Mouse (Mus musculus) intestine, embryonic 16.5 days (tissue): ENCODE measurements around the gene Ubfd1. TPM values are rescaled to one million over a fixed set of nuclear protein-coding genes. Genes with fewer than 3 reads are reported as not detected.
A peak's percentile ranks its signal among the peaks of the same experiment; 100 is the strongest.

Experiments used
- ATAC-seq: fragments of 200-750 bp; cut with Nextera tagmentation; 2 replicates; pipeline ENCODE4 v1.8.0; 2017; ENCODE audit warnings: moderate TSS enrichment, moderate library complexity
- H3K27ac ChIP-seq: fragments of 300-500 bp; sonication (generic); 2 replicates; pipeline ENCODE4 v1.5.1; 2014; ENCODE audit warnings: mild to moderate bottlenecking, low read length
- H3K27me3 ChIP-seq: fragments of 300-500 bp; sonication (generic); replicated peaks from 2 replicates; pipeline ENCODE4 v1.6.1; 2014; ENCODE audit warnings: low read length, control low read depth, mixed read lengths; ENCODE audit not compliant: control insufficient read depth, insufficient read depth
- H3K36me3 ChIP-seq: fragments of 300-500 bp; sonication (generic); 2 replicates; pipeline ENCODE4 v1.6.1; 2014; ENCODE audit warnings: low read length, control low read depth; ENCODE audit not compliant: control insufficient read depth, insufficient read depth
- H3K4me1 ChIP-seq: fragments of 300-500 bp; sonication (generic); 2 replicates; pipeline ENCODE4 v1.6.1; 2014; ENCODE audit warnings: low read length, control low read depth, mixed read lengths; ENCODE audit not compliant: control insufficient read depth, insufficient read depth
- H3K4me2 ChIP-seq: fragments of 300-500 bp; sonication (generic); 2 replicates; pipeline ENCODE4 v1.6.1; 2014; ENCODE audit warnings: low read depth, low read length, control low read depth
- H3K4me3 ChIP-seq: fragments of 300-500 bp; sonication (generic); 2 replicates; pipeline ENCODE4 v1.5.1; 2014; ENCODE audit warnings: mild to moderate bottlenecking, low read length
- H3K9ac ChIP-seq: fragments of 300-500 bp; sonication (generic); 2 replicates; pipeline ENCODE4 v1.6.1; 2014; ENCODE audit warnings: low read depth, low read length
- H3K9me3 ChIP-seq: fragments of 300-500 bp; sonication (generic); 2 replicates; pipeline ENCODE4 v1.6.1; 2016; ENCODE audit warnings: low read length, control low read depth; ENCODE audit not compliant: control insufficient read depth
- WGBS: fragments of 180-500 bp; shearing (Covaris S2); extraction: QIAGEN DNeasy Blood & Tissue Kit; methylation state at CpG from one replicate; pipeline ENCODE4 v1.1.7; 2014; 5-methylcytosine and 5-hydroxymethylcytosine counted together
- polyA plus RNA-seq: library from polyadenylated mRNA; unstranded; fragments of >200 nt; fragmentation: Nextera tagmentation; extraction: Ambion mirVana; gene quantifications from 2 replicates; pipeline ENCODE4 v1.2.1, GENCODE M21; 2015

Ubfd1 gene
- 39.5 and 45.3 TPM in 2 replicates for polyA plus RNA-seq

DNA sequence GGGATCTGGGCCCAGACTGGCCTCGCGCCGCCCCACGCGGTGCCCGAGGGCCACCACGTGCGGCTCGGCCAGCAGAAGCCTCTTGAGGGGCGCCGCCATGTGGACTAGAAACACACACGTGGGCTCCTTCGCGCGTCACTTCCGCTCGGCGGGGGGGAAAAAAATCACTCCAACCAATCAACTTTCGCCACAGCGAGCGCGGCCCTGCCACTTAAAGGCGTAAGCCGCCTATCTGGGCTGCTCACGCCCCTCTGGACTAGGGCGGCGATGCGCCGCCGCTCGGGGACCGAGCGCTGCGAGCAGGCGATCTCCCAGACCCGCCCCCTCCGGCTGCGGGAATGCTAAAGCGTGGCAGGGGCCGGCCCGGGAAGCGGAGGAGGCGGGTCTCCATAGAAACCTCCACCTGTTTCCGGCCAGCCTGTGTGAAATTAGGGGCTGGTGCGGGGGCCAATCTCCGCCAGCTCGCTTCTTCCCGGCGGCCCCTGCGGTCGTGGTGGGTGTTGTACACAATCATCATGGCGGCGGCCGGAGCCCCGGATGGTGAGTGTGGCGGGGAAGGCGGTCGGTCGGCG lies at the start of gene Ubfd1, which contains the start of gene Ears2:
Gene Ubfd1, plus strand, starts transcription at position 231 of the 572 bp plus-strand sequence.
Gene Ears2, minus strand, starts transcription at position 319 of the 572 bp plus-strand sequence.
- Histone ChIP-seq H3K9ac (peak within 1 kb of the TSS; percentile 98), H3K4me1 (peaks cover 19% of the 10 kb centered on the region), H3K4me2 (peak within 1 kb of the TSS; percentile 66), H3K4me3 (peak within 1 kb of the TSS; percentile 99), H3K36me3 (peaks cover 6% of the 10 kb centered on the region), H3K27ac (peak within 1 kb of the TSS; percentile 94), H3K9me3 (no peaks in the 10 kb centered on the region), H3K27me3 (no peaks in the 10 kb centered on the region)
- ATAC-seq = peak; percentile 99
- under 1% methylated on average over 54 of the region's 60 CpGs for WGBS

DNA sequence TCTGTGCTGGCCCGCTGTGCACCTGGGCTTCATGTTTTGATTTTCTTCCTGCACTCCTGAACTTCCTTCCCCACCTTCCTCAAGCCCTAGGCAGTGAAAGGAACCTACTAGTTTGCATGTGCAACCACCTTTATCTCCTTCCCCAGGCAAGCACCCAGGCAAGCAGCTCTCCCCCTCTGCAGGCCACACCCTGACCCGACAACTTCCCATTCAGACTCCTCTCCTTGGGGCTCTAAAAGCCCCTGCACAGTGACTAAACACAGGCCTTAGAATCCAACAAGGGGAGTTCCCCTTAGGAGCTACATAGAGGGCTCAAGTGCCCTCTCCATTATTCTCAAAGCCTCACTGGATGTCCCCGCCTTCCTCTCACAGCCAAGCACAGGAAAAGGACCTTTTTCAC lies 48.7 kb upstream of the Ubfd1 start:
- Histone ChIP-seq H3K9ac (no peak overlapping the region), H3K4me1 (peaks cover 42% of the 10 kb centered on the region), H3K36me3 (no peaks in the 10 kb centered on the region), H3K9me3 (no peaks in the 10 kb centered on the region), H3K27ac (0 out of 2 replicates have a peak overlapping the region, but pooled peaks have one; percentile 34), H3K27me3 (no peaks in the 10 kb centered on the region), H3K4me2 (0 out of 2 replicates have a peak overlapping the region, but pooled peaks have one; percentile 13), H3K4me3 (0 out of 2 replicates have a peak overlapping the region, but pooled peaks have one; percentile 82)
- WGBS = 62% methylated on average over 3 of the region's 3 CpGs
- 0 out of 2 replicates have a peak, but pooled peaks have one; percentile 21 for ATAC-seq

DNA sequence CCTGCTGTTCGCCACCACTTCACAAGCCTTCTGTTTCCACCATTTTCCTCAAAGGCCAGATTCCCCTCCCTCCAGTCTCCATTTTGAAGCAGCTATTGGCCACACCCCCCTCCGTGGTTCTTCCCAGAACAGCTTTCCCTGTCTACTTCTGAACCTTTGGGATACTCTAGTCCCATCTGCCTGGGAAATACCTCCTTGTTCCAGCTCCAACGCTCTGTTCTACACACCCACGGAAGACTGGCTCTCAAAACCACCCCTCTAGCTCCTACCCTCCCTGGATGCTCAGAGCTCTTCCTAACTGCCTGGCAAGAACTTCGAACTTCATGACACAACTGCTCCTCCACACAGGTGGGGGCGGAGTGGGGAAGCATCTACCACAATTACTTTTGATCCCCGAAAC lies 48.0 kb upstream of the Ubfd1 start:
- ATAC-seq = no peak
- H3K36me3 ChIP-seq = no peaks in the 10 kb centered on the region
- no peak overlapping the region for H3K9ac ChIP-seq
- H3K27ac ChIP-seq = no peak overlapping the region
- H3K4me2 ChIP-seq = peak overlapping the region; percentile 85; the same call in 1 of the 2 replicates
- no peaks in the 10 kb centered on the region for H3K9me3 ChIP-seq
- H3K4me1 ChIP-seq = peaks cover 42% of the 10 kb centered on the region
- 87% methylated on average over 7 of the region's 7 CpGs for WGBS
- H3K4me3 ChIP-seq = peak overlapping the region; percentile 82
- no peaks in the 10 kb centered on the region for H3K27me3 ChIP-seq

DNA sequence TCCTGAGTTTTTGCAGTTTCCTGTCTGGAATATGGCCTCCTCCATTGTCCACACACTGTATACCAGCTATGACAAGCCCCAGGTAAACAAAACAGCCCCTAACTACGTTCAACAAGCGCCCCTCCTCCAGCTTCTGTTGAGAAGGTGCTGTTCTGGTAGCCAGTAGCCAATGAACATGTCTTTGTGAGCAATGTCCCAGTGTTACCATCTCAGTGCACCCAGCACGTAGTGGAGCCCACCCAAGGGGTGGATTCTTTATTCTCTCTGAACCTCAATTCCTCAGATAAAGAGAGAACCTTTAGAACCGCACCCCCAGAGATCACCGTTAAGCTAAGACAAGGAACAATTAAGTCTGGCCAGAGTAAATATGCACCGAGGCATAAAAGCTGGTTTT lies 46.7 kb upstream of the Ubfd1 start:
- H3K9ac ChIP-seq = peak overlapping the region; percentile 87
- peak overlapping the region; percentile 68 for H3K27ac ChIP-seq
- peaks cover 33% of the 10 kb centered on the region for H3K4me1 ChIP-seq
- H3K36me3 ChIP-seq = no peaks in the 10 kb centered on the region
- H3K27me3 ChIP-seq = no peaks in the 10 kb centered on the region
- peak; percentile 21 for ATAC-seq
- no peaks in the 10 kb centered on the region for H3K9me3 ChIP-seq
- peak overlapping the region; percentile 85 for H3K4me2 ChIP-seq
- peak overlapping the region; percentile 82 for H3K4me3 ChIP-seq
- 5% methylated on average over 6 of the region's 6 CpGs for WGBS

DNA sequence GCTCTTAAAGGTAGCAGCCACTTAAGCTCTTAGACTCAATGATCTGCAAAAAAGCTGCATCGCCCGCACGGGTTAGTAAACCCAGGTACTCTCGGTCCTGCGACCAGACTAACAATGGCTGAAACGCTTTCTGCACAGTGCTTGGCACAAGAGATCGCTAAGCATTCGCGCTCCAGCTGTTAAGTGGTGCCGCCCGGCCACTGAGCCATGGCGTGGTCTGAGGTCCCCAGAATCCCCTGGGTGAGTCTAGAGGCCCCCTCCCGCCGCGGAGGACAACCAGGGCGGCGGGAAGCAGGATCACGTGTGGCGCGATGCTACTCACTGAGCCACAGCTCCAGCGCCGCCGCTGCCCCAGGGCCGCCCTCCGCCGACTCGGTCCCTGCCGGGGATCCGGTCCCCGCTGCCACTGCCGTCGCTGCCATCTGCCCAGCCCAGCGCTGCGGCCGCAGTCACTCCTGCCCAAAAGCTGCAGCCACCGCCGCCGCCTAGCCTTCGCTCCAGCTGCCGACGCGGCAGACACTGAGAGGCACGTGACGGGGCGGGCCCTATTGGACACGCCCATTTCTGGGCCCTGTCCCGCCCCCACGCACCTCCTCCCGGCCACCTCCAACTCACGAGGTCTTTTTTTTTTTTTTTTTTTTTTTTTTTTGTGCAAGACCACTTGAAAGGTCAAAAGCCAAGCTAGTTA lies 46.2 kb upstream of the Ubfd1 start, which contains the start of gene Gga2:
Gene Gga2, minus strand, starts transcription at position 556 of the 688 bp plus-strand sequence.
- WGBS = under 1% methylated on average over 50 of the region's 50 CpGs
- H3K36me3 ChIP-seq = no peaks in the 10 kb centered on the region
- H3K4me1 ChIP-seq = peaks cover 28% of the 10 kb centered on the region
- H3K9me3 ChIP-seq = no peaks in the 10 kb centered on the region
- peak within 1 kb of the TSS; percentile 87 for H3K9ac ChIP-seq
- peak within 1 kb of the TSS; percentile 82 for H3K4me3 ChIP-seq
- H3K27ac ChIP-seq = peak within 1 kb of the TSS; percentile 68
- peak; percentile 78 for ATAC-seq
- no peaks in the 10 kb centered on the region for H3K27me3 ChIP-seq
- H3K4me2 ChIP-seq = peak within 1 kb of the TSS; percentile 85

DNA sequence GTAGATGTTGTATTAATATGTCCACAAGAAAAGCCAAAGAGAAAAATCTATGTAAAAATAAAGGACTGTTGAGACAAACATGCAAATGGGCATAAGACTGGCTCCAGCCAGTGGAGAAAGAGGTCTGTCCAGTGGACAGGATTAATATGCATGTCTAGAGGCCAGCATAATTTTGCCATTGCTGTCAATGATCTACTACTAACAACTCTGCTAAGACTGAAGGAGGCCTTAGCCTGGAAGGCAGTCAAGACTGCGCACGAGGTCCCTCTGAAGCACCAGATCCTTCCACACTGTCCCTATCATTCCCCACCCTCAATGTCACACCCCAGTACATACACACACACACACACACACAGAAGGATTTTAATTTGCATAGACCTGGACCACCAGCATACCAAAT lies 44.8 kb upstream of the Ubfd1 start:
- Histone ChIP-seq H3K4me3 (no peak overlapping the region), H3K27ac (no peak overlapping the region), H3K36me3 (no peaks in the 10 kb centered on the region), H3K4me2 (no peak overlapping the region), H3K27me3 (no peaks in the 10 kb centered on the region), H3K9ac (no peak overlapping the region), H3K4me1 (peaks cover 19% of the 10 kb centered on the region; the same call in 1 of the 2 replicates), H3K9me3 (no peaks in the 10 kb centered on the region)
- WGBS = 92% methylated on average over 2 of the region's 2 CpGs
- ATAC-seq = no peak

DNA sequence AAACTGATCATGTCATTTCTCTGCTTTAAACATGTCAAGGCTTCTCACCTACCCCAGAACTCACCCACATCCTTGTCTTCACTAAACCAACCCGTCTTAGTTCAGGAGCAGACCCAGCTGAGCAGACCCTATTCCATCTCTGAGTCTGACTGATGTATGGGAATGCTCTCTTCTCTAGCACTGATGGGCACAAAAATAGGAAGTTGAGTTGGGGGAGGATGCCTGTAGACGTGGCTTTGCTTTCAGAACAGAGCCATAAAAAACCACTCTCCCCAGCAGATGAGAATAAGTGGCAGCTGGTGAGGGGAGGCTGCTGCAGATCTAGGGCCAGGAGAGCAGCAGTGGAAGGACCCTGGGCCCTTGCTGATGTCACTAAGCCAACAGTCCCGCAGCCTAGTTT lies 33.6 kb upstream of the Ubfd1 start:
- Histone ChIP-seq H3K27ac (no peak overlapping the region), H3K4me2 (no peak overlapping the region), H3K27me3 (no peaks in the 10 kb centered on the region), H3K36me3 (no peaks in the 10 kb centered on the region; the same call in 1 of the 2 replicates), H3K9ac (no peak overlapping the region), H3K4me1 (no peaks in the 10 kb centered on the region), H3K9me3 (no peaks in the 10 kb centered on the region), H3K4me3 (no peak overlapping the region)
- ATAC-seq = no peak
- WGBS = 67% methylated on average over 3 of the region's 3 CpGs

DNA sequence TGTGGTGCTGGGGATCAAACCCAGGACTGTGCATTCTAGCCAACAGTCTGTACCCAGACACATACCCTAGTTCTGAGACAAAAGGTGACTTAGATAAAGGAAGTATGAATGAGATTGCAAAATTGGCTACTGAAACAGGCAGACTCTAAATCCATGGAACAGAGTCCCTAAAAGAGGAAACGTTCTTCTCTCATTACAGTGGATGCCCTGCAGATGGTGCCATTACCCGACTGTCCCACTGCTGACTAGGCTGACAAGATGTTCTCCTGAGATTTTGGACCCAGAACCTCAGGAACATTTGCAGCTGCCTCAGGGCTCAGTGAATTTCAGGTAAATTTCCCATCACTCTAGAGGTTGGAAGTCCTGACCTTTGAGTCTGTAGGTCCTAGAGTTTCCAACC lies 32.6 kb upstream of the Ubfd1 start:
- Histone ChIP-seq H3K4me2 (no peak overlapping the region), H3K9me3 (no peaks in the 10 kb centered on the region), H3K27me3 (no peaks in the 10 kb centered on the region), H3K9ac (no peak overlapping the region), H3K36me3 (peaks cover 2% of the 10 kb centered on the region; the same call in 1 of the 2 replicates), H3K27ac (no peak overlapping the region), H3K4me3 (no peak overlapping the region), H3K4me1 (no peaks in the 10 kb centered on the region)
- WGBS = 45% methylated on average over 2 of the region's 2 CpGs
- ATAC-seq = no peak

DNA sequence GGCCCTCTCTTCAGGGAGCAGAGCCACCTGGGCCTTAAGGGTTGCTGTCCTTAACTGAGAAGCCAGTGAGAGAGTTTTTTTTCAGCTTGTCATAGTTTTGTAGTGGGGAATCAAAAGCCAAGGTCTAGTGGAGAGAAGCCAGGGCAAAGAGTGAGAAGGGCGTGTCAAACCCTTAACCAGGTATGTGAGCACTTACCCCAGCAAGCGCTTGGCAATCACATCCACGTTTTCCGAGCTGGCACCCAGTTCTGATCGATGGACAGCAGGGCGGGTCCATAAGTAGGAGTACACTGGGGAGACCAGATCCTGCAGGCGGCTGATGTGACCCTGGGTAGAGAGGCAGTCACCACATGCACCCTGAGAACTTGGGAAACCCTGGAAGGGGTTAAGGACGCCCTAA lies 22.9 kb upstream of the Ubfd1 start:
- Histone ChIP-seq H3K9ac (no peak overlapping the region), H3K9me3 (no peaks in the 10 kb centered on the region), H3K27me3 (no peaks in the 10 kb centered on the region), H3K36me3 (0 out of 2 replicates have a peak, but pooled peaks cover 3% of the 10 kb centered on the region), H3K4me1 (peaks cover 11% of the 10 kb centered on the region), H3K4me2 (no peak overlapping the region), H3K4me3 (no peak overlapping the region), H3K27ac (peak overlapping the region; percentile 42; the same call in 1 of the 2 replicates)
- peak; percentile 51 for ATAC-seq
- WGBS = 77% methylated on average over 8 of the region's 8 CpGs
